Mouse (Mus musculus) mouse trophoblast stem cell (cell line): ENCODE results near the gene Slc22a6.

Experiments
- in situ Hi-C, 2 experiments: fragments of 300-500 bp; cut with MseI, MboI; formaldehyde crosslinking; loops; 2 replicates in 1 of 2; 3 replicates in 1 of 2; pipeline ENCODE4 v1.15.1; 2025

The Slc22a6 gene

DNA sequence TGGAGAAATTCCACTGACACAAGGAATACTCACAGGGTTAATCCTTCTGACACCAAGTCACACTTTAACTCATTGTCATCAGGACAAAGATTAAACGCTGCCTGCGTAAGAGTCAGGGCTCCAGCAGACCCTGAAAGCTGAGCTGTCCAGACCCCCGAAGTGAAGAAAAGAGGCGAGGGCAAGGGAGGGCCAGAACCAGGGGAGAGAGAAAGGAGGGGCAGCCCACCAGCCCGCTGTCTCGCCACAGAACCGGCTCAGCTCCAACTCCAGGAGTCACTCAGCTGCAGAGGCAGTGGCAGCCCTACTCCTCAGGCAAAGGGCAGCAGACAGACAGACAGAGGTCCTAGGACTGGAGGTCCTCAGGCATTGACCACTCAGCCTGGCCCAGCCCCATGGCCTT is at the start of gene Slc22a6:
Gene Slc22a6, plus strand, starts transcription at position 136 of the 400 bp plus-strand sequence.
- in situ Hi-C loops, result no loop called here

DNA sequence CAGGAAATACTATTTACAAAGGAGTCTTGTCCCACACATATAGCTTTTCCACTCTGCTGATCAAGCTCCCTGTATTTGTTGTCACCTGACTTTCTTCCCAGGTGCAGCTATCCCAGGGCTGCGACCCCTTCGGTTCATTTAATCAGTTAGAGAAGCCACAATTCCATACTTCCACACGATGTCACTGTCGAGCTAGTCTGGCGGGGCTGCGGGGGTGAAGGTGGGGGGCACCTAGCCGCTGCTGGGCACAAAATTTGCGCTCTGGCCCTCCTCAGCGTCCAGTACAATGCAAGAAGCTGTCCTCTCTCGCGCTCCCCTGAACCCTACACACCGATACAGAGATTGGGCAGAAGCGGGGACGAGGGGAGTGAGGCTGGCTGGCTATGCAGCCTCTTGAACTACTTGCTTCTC is 48.4 kb upstream of the Slc22a6 start:
- in situ Hi-C loops, result no loop called here

DNA sequence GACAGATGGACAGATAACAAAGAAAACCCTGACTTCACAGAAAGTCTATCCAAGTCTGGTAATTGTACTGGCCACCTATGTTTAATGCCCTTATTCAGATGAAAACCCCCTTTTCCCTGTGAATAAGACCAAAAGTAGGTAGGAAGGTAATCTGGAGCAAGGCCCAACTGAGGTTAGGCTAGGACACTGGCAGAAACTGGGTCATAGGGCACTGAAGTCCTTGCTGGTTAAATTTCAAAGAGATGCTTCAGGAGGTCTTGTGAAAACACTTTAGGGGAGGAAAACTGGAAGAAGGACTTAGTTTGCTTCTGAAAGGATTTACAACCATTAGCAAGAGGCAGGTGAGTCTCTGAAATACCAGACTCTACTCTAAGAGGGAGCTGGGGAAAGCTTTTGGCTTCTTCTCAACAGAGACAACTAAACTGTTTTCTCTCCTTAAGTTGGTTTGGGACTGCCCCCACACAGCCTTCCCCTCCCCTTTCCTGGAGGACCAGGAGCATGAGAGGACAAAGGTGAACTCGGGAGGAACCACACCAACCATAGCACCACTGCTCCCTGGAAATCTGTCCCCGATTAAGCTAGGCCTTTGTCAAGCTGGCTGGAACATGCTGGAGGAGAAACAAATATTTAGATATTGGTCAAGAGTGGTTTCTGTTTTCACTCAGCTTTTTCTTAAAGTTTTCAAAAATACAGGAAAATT is 47.3 kb upstream of the Slc22a6 start:
- in situ Hi-C loops, result no loop called here

DNA sequence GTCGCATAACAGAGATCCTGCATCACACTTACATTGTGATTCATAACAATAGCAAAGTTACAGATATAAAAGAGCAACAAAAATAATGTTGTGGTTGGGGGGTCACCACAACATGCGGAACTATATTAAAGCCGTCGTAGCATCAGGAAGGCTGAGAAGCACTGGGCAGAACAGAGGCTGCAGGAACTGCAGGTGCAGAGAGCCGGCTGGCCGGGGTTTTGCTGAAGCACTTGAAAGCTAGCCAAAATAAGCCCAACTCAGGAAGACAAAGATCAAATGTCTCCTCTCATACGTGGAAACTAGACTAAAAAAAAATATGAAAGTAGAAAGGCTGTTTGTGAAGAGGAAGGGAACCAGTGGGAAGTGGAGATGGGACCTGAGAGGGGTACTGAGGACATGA is 46.1 kb upstream of the Slc22a6 start:
- in situ Hi-C loops, result no loop called here

DNA sequence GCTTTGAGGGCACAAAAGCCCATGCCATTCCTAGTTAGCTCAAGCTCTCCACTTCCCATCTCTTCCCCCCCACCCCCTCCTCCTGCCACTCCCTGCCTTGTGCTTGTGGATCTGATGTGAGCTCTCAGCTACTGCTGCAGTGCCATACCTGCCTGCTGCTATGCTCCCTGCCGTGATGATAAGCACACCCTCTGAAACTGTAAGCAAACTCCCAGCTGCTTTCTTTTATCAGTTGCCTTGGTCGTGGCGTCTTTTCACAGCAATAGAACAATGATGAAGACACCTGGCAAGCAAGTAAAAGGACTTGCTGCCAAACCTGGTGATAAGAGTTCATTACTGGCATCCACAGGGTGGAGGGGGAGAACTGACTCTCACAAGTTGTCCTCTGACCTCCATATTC is 45.4 kb upstream of the Slc22a6 start:
- in situ Hi-C loops, result no loop called here

DNA sequence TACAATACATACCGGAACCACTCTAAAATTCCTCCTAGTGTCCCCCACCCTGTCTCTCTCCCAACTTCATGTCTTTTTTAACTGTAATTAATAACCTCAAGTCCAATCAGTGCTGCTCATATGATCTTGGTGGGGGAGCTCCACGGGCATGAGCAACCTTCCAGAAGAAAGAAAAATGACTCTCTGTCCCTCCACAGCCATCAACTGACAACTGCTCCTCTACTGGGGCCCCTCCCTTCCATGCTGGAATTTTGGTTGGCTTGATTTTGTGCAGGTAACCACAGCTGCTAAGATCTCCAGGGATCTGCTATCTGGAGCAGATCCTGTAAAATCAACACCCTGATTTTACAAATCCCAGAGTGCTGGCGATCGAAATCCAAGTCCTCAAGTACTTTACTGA is 40.4 kb upstream of the Slc22a6 start:
- in situ Hi-C loops, result loop anchor here (5.0 kb wide), 2 partner anchors 105 to 110 kb away; no protein-coding TSS in a partner anchor

DNA sequence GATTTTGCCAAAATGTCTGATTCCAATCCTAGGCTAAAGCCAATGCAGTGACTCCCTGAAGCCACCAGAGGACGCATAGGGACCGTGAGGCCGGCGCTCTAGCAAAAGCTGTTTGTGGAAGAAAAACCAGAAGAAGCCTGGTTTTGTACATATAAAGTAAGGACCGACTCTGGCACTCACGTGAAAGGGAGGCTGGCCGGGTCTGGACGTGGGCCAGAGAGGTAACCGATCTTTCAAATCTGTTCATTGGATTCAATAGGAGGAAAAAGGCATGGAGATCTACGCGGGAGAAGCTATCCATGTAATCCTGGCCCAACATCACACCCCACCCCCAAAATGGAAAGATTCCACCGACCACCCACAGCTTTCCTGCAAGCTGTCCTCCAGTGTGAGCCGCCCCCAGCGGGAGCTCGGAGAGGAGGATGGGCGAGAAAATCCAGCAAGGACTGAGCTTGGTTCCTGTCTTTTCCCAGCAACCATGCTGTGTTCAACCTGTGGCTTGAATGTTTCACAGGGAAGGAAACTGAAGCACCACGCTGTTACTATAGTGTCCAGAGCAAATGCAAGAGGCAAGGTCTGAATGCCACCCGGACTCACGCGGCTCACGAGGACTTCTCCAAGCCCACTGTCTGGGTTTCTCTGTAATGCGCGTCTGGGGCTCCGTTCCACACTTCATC is 39.4 kb upstream of the Slc22a6 start:
- in situ Hi-C loops, result loop anchor here (5.0 kb wide), 2 partner anchors 104 to 109 kb away; no protein-coding TSS in a partner anchor

DNA sequence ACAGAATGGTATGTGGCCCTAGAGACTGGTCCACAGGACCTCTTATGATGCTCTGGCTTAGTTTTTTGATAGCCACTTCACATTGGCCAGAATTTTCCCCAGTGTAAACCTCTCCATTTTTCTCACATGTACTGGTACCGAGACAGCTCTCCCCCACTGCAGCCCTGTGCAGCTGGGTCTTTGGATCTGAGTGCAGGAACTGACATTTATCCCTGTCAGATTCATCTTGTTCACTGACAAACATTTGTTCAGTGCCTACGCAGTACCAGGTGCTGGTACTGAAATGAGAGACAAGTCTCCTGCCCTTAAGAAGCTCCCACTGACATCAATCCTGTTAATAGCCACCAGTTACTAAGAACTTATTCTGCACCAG is 38.9 kb upstream of the Slc22a6 start:
- in situ Hi-C loops, result loop anchor here (5.0 kb wide), 2 partner anchors 103 to 108 kb away; no protein-coding TSS in a partner anchor

DNA sequence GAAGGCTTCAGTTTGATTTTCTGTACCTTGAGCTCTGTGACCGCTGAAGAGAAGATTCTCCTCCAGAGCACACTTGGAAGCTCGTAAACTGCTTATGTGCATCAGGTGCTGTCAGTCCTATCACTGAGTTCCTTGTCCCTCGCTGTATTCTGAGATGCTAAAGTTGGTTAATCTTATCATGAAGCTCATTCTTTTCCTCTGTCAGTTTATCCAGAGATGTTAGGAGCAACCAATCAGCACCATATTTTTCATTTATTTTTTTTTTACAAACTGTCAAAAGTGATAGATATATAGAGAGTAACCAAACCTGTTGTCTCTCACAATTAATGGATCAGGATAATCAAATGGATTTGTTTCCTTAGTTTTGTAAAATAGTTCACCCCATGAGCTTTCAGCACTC is 32.5 kb upstream of the Slc22a6 start:
- in situ Hi-C loops, result no loop called here

DNA sequence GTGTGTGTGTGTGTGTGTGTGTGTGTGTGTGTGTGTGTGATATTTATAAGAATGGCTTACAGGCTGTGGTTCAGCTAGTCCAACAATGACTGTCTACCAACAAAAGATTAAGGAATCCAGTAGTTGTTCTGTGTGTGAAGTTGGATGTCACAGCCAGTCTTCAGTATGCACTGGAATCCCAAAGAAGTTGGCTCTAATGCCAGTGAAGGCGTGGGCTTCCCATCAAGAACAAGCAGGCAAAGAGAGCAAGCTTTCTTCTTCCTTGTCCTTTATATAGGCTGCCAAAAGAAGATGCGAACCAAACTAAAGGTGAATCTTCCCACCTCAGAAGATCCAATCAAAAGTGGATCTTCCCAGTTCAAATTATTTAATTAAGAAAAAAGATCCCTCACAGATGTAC is 31.9 kb upstream of the Slc22a6 start:
- in situ Hi-C loops, result no loop called here

DNA sequence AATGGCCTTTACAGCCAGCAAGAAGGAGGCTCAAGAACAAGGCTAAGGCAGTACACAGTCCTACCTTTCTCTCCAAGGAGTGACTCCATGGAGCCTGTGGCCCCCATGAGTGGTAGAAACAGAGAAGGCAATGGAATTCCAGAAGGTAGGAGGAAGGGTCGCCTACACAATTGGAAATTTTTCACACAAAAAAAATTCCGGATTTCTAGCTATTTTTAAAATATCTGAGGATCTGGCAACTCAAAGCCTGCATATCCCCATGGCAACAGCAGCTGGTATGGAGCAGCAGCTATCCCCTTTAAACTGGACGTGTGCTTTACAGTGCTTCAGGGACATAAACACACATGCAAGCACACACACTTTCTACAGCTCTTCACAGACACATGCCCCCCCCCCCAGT is 31.5 kb upstream of the Slc22a6 start:
- in situ Hi-C loops, result no loop called here

DNA sequence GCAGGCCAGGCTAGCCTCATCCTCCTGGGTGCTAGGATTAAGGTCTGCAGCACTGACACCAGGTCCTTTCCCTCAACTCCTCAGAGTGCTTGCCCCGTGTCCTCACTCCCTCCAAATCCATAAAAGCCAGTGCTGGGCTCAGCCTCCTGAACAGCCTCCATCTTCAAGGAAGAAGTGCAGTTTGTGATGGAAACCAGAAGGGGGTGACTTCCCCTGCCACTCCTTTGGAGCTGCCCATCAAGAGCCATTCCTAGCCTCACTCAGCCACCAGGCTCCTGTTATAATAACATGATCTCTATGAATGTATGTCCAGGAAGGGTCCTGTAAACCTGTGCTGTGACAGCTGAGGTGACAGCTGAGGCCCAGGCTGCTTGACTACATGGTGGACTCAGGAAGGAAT is 30.5 kb upstream of the Slc22a6 start:
- in situ Hi-C loops, result no loop called here

DNA sequence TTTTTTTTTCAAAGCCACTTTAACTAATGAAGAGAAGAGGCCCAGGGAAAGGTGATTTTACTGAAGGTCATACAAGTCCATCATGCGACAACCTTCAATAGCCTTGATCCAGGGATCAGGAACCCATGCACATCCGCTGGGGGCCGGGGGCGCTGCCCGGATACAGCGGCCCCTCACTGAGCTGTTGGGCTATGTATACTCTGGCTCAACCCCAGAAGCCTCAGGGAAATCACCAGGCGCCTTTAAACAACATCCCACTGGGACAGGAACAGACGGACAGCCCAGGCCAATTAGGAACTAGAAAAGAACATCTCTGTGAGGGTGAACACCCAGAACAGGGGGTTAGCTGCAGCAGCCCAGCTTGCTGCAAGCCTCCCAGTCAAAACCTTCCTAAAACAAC is 26.9 kb upstream of the Slc22a6 start, which contains the start of gene Slc22a8:
Gene Slc22a8, plus strand, starts transcription at position 301 of the 400 bp plus-strand sequence.
- in situ Hi-C loops, result no loop called here

DNA sequence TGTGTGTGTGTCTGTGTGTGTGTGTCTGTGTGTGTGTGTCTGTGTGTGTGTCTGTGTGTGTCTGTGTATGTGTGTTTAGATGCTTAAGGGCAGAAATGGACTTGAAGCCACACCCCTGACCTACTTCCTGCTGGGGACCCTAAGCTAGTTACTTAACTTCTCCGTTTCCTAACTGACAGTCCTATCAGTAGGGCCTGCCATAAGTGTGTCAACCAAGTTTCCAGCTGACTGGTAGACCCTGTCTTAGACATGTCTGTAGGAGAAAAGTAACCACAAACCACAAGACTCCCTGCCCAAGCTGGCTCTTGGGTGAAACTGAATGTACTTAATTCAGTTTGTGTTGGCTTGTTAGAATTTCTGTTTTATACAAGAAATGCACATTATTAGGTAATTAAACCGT is 25.7 kb upstream of the Slc22a6 start:
- in situ Hi-C loops, result no loop called here

DNA sequence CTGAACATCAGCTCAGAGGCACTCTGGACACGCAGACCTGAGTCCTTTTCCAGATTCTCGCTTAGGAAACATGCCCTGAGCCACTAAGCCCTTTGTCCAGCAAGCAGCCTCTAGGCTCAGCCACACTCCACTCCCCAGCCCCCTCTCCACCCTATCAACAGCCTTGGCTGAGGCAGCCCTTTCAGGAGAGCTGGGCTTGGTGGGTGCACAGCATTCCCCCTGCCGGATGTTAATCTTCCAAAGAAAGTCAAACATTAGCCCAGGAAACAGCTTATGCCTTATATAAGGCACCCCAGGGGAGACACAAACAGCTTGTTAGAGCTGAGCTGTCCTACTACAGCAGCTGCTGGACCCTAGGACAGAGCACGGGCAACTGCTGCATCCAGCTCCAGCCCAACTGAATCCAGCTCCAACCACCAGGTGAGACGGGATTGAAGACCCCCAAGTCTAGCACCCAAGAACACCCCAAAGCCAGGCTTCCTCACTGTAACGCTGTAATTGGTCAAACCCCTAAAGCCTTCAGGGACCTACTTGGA is 24.9 kb upstream of the Slc22a6 start:
- in situ Hi-C loops, result no loop called here

DNA sequence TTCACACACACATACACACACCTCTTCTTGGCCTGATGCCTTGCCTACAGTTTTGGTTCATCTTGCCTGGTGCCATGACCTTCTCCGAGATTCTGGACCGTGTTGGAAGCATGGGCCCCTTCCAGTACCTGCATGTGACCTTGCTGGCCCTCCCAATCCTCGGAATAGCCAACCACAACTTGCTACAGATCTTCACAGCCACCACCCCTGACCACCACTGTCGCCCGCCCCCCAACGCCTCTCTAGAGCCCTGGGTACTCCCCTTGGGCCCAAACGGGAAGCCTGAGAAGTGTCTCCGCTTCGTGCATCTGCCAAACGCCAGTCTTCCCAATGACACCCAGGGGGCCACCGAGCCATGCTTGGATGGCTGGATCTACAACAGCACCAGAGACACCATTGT is 24.0 kb upstream of the Slc22a6 start:
- in situ Hi-C loops, result no loop called here

DNA sequence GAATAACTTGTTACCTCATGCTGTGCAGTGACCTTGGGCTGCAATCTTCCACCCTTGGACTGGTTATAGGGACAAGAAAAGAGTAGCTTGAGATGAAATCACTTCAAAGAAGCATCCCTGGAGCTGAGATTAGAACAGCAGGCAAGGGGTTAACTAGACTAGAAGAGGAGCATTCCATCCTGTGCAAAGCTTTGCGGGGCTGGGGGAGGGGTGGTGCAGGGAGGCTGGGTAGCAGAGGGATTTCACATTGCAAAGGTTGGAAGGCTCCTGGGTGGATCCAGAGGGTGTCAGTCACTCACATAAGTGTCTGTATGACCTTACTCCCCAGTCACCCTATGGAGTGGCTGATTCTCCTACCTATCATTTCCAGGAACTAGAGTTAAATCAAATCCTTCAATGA is 23.3 kb upstream of the Slc22a6 start:
- in situ Hi-C loops, result no loop called here

DNA sequence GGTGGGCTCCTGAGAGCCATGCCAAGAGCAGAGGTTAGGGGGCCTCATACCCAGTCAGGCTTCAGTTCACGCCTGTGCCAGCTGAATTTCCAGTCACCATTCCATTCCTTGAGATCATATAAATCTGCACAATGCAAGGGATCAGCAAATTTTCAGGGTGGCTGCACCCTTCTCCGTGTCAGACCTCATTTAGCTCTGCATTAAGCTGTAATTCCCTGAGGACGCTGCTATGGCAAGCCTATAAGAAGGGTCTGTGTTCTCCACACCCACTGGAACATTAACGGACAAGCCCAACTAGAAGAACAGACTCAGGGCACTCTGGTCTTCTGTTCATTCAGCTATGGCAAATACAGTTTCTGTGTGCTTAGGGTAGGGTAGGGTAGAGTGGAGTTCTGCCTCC is 20.6 kb upstream of the Slc22a6 start:
- in situ Hi-C loops, result no loop called here

DNA sequence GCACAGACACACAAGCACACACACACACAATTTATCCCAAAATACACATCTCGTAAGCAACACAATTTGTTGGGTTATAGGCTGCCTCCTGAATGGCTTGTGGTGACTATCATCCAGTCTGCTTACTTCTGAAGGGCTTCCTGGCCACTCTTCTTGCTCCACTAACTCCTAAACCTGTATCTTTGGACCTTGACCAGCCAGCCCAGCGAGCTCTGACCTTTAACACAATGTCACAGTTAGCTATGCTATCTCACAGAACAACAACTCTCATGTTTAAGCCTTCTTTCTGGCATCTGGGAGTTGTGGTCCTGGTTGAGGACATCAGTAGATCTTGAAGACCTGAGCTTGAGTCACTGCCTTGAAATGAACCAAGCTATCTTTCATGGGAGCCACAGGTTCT is 18.6 kb upstream of the Slc22a6 start:
- in situ Hi-C loops, result no loop called here

DNA sequence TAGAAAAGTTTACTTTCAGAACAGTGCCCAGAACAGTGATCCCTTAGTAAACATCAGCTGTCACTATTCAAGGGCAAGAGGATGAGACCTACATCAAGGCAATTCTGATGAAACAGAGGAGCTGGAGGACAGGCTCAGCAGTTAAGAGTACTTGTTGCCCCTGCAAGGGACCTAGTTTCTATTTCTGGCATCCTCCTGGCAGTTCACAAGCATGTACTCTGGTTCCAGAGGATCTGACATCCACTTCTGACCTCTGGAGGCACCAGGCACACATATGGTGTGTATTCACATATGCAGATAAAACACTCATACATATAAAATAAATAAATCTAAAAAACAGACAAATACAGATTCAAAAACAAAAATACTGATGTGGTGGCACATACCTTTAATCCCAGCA is 15.9 kb upstream of the Slc22a6 start:
- in situ Hi-C loops, result no loop called here

DNA sequence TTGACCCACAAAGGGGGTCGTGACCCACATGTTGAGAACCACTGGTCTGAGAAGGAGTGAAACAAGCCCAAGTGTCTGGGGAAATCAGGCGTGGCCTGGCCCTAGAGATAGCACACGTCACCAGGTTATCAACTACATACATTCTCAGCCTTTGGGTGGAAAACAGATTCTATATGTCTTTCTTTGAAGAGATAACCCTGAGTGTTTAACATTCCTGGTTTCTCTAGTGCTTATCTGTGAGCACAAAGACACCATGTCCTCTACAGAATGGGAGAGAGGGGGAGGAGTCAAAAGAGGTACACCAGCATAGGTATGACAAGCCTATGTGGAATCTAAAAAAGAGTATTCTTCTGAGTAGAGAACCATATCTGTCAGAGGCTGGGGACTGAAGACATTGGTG is 14.9 kb upstream of the Slc22a6 start:
- in situ Hi-C loops, result no loop called here

DNA sequence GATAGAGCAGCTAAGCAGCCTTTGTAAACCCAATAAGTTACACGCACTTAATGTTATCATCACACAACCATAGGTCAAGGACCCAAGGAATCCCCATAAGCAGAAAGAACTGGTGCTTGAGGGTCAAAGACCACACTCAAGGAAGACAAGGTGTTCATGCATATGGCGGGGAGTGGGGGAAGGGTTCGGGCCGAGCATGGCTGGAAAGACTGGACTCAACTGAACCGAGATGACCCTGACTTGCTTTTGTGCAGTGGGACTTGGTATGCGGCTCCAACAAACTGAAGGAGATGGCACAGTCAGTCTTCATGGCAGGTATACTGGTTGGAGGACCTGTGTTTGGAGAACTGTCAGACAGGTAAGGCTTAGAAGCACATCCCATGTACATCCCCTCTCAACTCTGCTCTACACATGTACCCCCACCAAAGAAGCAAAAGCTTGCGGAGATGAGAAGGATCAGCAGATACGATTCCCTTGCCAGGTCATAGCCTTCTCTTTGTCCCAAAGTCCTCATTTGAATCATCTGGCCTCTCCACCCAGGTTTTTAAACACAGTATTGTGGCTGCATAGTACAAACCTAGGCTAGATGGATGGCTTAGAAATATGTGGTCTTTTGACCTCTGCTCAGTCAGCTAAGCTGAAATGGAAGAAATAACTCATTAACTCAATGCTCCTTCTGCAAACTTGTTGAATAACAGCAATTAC is 13.2 kb upstream of the Slc22a6 start:
- in situ Hi-C loops, result no loop called here

DNA sequence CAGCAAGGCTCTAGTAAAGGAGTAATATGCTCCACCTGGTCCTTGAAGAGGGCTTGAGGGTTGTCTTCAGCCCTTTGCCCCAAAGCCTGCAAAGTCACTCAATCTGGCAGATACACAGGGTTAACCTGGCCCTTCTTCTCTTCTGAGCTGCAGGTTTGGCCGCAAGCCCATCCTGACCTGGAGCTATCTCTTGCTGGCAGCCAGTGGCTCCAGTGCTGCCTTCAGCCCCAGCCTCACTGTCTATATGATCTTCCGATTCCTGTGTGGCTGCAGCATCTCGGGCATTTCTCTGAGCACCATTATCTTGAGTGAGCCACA is 12.6 kb upstream of the Slc22a6 start:
- in situ Hi-C loops, result no loop called here
